Mouse (Mus musculus) colon, adult 2 months (tissue): ENCODE data around the gene Mmp19. TPM values are rescaled to one million over a fixed set of nuclear protein-coding genes. Genes with fewer than 3 reads are reported as not detected.

Experiments used
- polyA plus RNA-seq: library from polyadenylated mRNA; depleted of rRNA; stranded (reverse); fragments of >200 nt; gene quantifications from 2 replicates; pipeline ENCODE4 v1.2.3, GENCODE M21; 2012; rRNA removed

The Mmp19 gene
- polyA plus RNA-seq, result 4.8 and 5.0 TPM in 2 replicates

GRCm38 (mm10) chr10:128790398-128791124, at the start of gene Mmp19:
TSS of gene Mmp19 (plus strand) at chr10:128790910.

GRCm38 (mm10) chr10:128744680-128745601, 45.8 kb upstream of the Mmp19 start, which contains the start of gene Dgka:
TSS of gene Dgka (minus strand) at chr10:128744855.

GRCm38 (mm10) chr10:128747646-128748251, 43.0 kb upstream of the Mmp19 start, which contains the start of gene Pym1:
TSS of gene Pym1 (plus strand) at chr10:128747889.

GRCm38 (mm10) chr10:128803771-128804270, 13.1 kb downstream of the Mmp19 start, which contains the start of gene Dnajc14:
TSS of gene Dnajc14 (plus strand) at chr10:128804062.

GRCm38 (mm10) chr10:128804271-128805091, 13.8 kb downstream of the Mmp19 start, which contains the start of gene Tmem198b:
TSS of gene Tmem198b (minus strand) at chr10:128804370.

GRCm38 (mm10) chr10:128817033-128817432, 26.3 kb downstream of the Mmp19 start, which contains the start of gene Sarnp:
TSS of gene Sarnp (plus strand) at chr10:128817333.

GRCm38 (mm10) chr10:128821358-128822056, 30.8 kb downstream of the Mmp19 start, which contains the start of gene Ormdl2:
TSS of gene Ormdl2 (minus strand) at chr10:128821645.

Other genes starting within 250 kb of the Mmp19 start
- gene Zc3h10, start 243.1 kb upstream of the Mmp19 start, polyA plus RNA-seq, result 15.6 and 20.1 TPM in 2 replicates
- 2,287 and 3,176 TPM in 2 replicates for gene Rpl41, start 241.6 kb upstream of the Mmp19 start, polyA plus RNA-seq
- 11.8 and 15.3 TPM in 2 replicates for gene Pa2g4, start 224.9 kb upstream of the Mmp19 start, polyA plus RNA-seq
- gene Erbb3, start 201.3 kb upstream of the Mmp19 start, polyA plus RNA-seq, result 84.1 and 97.8 TPM in 2 replicates
- gene Rps26, start 164.2 kb upstream of the Mmp19 start, polyA plus RNA-seq, result 948 and 1,040 TPM in 2 replicates
- gene Ikzf4, start 144.9 kb upstream of the Mmp19 start, polyA plus RNA-seq, result 0.83 and 1.3 TPM in 2 replicates
- 10.0 and 12.2 TPM in 2 replicates for gene Suox, start 116.8 kb upstream of the Mmp19 start, polyA plus RNA-seq
- 51.6 and 59.7 TPM in 2 replicates for gene Rab5b, start 94.6 kb upstream of the Mmp19 start, polyA plus RNA-seq
- 3.2 and 3.4 TPM in 2 replicates for gene Pmel, start 86.7 kb upstream of the Mmp19 start, polyA plus RNA-seq
- 11.2 and 11.4 TPM in 2 replicates for gene Cdk2, start 85.9 kb upstream of the Mmp19 start, polyA plus RNA-seq
- 80.2 and 87.4 TPM in 2 replicates for gene Dgka, start 46.1 kb upstream of the Mmp19 start, polyA plus RNA-seq
- 17.4 and 19.1 TPM in 2 replicates for gene Pym1, start 43.0 kb upstream of the Mmp19 start, polyA plus RNA-seq
- 15.2 and 16.5 TPM in 2 replicates for gene Dnajc14, start 13.2 kb downstream of the Mmp19 start, polyA plus RNA-seq
- gene Tmem198b, start 13.5 kb downstream of the Mmp19 start, polyA plus RNA-seq, result 17.7 and 17.9 TPM in 2 replicates
- 2.0 and 2.3 TPM in 2 replicates for gene Sarnp, start 26.4 kb downstream of the Mmp19 start, polyA plus RNA-seq
- 90.8 and 92.6 TPM in 2 replicates for gene Ormdl2, start 30.7 kb downstream of the Mmp19 start, polyA plus RNA-seq
- gene Gdf11, start 100.8 kb downstream of the Mmp19 start, polyA plus RNA-seq, result 1.5 and 1.6 TPM in 2 replicates
- gene Cd63, start 110.1 kb downstream of the Mmp19 start, polyA plus RNA-seq, result 225 and 259 TPM in 2 replicates
- gene Rdh5, start 132.0 kb downstream of the Mmp19 start, polyA plus RNA-seq, result 28.4 and 36.4 TPM in 2 replicates
- gene Bloc1s1, start 133.1 kb downstream of the Mmp19 start, polyA plus RNA-seq, result 151 TPM in 2 replicates
- gene Itga7, start 142.9 kb downstream of the Mmp19 start, polyA plus RNA-seq, result 56.9 and 58.2 TPM in 2 replicates
- gene Mettl7b, start 170.1 kb downstream of the Mmp19 start, polyA plus RNA-seq, result 159 and 171 TPM in 2 replicates
- gene Olfr9, start 198.5 kb downstream of the Mmp19 start, polyA plus RNA-seq, result not detected in 2 replicates
- not detected in 2 replicates for gene Olfr763, start 219.9 kb downstream of the Mmp19 start, polyA plus RNA-seq
- not detected in 2 replicates for gene Olfr764-ps1, start 249.0 kb downstream of the Mmp19 start, polyA plus RNA-seq